Mouse (Mus musculus): ENCODE measurements around the gene Mtcl1. TPM values are rescaled to one million over a fixed set of nuclear protein-coding genes. Genes with fewer than 3 reads are reported as not detected.
"Not testable (repeated sequence)": the region's sequence is repeated elsewhere in the genome, so short reads cannot be mapped to it uniquely, and the experiment has no call there.

The Mtcl1 gene
- polyA plus RNA-seq, 1 experiment from 2014 or later = 26.4 TPM

DNA sequence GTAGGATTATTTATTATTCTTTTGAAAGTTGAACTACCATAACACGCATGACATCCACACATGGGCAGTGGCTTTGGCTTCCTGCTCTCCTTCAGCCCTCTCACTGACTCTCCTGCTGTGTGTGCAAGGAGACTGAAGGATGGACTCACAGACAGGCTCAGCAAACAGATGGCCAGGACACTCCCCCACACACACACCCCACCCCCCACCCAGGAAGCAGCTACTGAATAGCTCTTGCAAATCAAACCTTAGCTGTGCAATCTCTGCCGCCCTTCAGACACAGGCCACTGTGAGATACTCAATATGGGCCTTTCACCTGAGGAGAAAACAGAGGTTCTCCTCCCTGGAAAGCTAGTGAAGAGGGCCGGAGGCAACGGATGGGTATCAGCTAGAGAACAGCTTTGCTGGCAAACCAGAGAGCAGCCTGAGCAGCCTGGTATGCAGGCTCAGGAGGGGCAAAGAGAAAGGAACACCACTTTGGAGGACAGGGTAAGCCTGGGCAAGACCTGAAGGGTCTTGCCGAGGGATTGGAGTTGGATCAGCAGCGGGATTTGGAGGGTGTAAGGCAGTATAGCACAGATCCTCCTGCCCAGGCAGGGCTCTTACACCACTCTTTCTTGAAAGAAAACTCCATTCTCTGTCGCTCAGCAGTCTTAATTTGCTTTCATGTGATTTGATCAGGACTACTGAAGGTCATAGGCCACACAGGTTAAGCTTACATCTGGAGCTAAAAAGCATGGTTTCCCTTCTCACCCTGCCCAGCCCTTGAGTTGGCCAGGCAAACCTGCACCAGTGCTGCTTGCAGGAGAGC is 3.1 kb downstream of the Mtcl1 start:
- H3K4me3 ChIP-seq = peak overlapping the region; percentile 92
- no peaks in the 10 kb centered on the region for H3K36me3 ChIP-seq
- H3K4me1 ChIP-seq (replicated peaks) = peaks cover 76% of the 10 kb centered on the region
- WGBS = 20% methylated on average over 7 of the region's 7 CpGs
- peak overlapping the region; percentile 72 for H3K27ac ChIP-seq (replicated peaks)
- peak overlapping the region; percentile 91 for H3K4me2 ChIP-seq
- peak overlapping the region; percentile 99 for H3K9ac ChIP-seq
- no peak for ATAC-seq (ENCODE audit: low read depth)
- no peaks in the 10 kb centered on the region for H3K9me3 ChIP-seq
- H3K27me3 ChIP-seq = peaks cover 6% of the 10 kb centered on the region; the same call in 1 of the 2 replicates

DNA sequence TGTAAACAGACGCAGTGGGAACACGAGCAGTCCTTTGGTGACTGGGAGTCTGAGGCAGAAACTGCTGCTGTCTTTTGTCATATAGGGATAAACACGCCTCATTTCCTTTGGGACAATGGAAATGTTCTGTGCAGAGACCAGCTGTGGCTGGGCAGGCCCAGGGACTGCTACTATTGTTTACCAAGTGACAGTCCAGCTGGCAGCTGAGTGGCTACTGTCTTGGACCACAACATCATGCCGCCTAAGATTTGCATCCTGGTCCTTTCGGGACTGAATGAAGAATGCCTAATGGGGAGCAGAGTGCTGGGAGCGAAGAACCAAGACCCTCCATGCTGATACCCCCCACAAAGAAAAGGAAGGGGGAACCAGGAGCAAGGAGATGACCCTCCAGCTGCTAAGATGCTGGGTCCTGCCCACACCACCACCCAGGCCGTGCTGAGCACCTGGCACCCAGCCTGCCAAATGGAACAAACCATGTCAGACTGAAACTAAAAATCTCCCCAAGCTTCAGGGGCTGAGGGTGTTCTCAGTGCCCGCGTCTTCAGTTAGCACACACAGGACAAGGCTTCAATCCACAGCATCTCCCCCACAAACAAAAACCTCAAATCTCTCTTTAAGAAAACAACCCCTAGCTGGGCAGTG is 5.4 kb downstream of the Mtcl1 start:
- peak overlapping the region; percentile 41 for H3K9ac ChIP-seq
- no peaks in the 10 kb centered on the region for H3K9me3 ChIP-seq
- peak overlapping the region; percentile 91 for H3K4me2 ChIP-seq
- peak; percentile 43; the same call in 1 of the 2 replicates for ATAC-seq (ENCODE audit: low read depth)
- peak overlapping the region; percentile 84 for H3K27ac ChIP-seq (replicated peaks)
- no peaks in the 10 kb centered on the region for H3K27me3 ChIP-seq
- 0 out of 2 replicates have a peak overlapping the region, but pooled peaks have one; percentile 1 for H3K4me3 ChIP-seq
- H3K36me3 ChIP-seq = no peaks in the 10 kb centered on the region
- 24% methylated on average over 9 of the region's 9 CpGs for WGBS
- peaks cover 78% of the 10 kb centered on the region for H3K4me1 ChIP-seq (replicated peaks)

DNA sequence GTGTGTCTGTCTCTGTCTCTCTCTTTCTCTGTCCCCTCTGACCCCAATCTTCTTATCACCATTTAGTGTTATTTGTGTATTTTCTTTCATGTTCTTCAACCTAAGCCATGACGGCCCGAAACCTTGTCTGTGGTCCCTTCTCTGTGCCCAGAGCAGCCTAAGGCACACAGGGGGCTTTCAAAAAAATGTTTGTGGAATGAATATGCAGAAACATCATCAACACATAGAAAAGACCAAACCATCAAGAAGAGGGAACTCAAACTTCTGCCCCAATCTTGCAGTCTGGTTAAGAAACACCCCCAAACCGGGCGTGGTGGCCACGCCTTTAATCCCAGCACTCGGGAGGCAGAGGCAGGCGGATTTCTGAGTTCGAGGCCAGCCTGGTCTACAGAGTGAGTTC is 9.7 kb downstream of the Mtcl1 start:
- 82% methylated on average over 8 of the region's 8 CpGs for WGBS
- H3K27ac ChIP-seq (replicated peaks) = no peak overlapping the region
- no peak for ATAC-seq (ENCODE audit: low read depth)

DNA sequence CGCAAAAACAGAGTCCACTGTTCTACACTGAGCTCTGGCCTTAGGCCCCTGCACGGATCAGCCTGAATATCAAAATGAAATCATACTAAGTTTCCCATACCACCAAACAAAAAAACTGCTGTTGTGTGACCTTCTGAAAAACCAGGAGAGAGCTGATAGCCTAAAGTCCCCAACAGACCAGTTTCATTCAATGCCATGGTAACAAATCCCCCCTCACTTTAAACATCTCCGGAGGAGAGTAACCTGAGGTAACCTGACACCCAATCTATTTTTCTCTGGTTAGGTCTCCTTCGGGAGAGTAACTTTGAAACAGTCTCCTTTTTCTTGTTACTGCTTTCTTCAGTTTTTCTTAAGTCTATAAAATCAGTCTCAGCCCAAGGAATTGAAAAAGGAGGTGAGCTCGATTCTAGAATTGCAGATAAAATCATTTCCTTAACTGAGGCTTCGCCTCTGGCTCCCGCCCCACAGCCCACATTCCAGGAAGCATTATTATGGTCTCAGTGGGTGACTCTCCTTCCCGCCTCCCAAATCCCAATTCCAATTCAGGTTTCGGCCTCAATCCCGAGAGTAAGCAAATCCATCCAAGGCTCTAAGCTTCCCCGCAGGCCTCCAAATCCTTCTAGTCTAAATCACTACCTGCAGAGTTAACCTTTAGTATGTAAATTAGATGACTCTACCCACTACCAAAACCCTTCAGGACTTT is 10.3 kb downstream of the Mtcl1 start:
- ATAC-seq (ENCODE audit: low read depth) = no peak
- Histone ChIP-seq H3K9me3 (no peaks in the 10 kb centered on the region), H3K36me3 (peaks cover 20% of the 10 kb centered on the region), H3K27me3 (no peaks in the 10 kb centered on the region), H3K4me2 (no peak overlapping the region), H3K9ac (no peak overlapping the region), H3K27ac (replicated peaks) (no peak overlapping the region), H3K4me3 (no peak overlapping the region), H3K4me1 (replicated peaks) (peaks cover 69% of the 10 kb centered on the region)
- 16% methylated on average over 11 of the region's 11 CpGs for WGBS

More for the DNA sequence above, 9.7 kb downstream of the Mtcl1 start:
- Histone ChIP-seq H3K9ac (no peak overlapping the region), H3K9me3 (no peaks in the 10 kb centered on the region), H3K27me3 (no peaks in the 10 kb centered on the region), H3K4me2 (no peak overlapping the region), H3K36me3 (peaks cover 15% of the 10 kb centered on the region), H3K4me3 (no peak overlapping the region), H3K4me1 (replicated peaks) (peaks cover 69% of the 10 kb centered on the region)

DNA sequence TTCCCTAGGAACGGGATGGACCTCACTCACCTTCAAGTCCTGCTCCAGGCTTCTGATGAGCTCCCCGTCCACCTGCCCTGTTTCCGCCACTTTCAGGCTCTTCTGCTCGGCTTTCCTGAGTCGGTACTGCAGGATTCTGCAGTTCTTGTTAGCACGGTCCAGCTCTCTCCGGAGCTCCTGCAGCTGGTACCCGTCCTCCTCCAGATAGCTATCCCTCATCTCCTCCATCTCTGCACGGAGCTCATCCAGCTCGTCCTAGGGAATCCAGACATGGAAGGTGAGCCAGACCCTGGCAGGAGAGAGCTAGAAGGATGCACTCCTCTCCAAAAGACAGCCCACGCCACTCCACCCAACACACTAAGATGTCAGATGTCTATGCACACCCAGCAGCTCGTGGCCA is 11.4 kb downstream of the Mtcl1 start:
- 78% methylated on average over 12 of the region's 12 CpGs for WGBS
- Histone ChIP-seq H3K27me3 (no peaks in the 10 kb centered on the region), H3K4me1 (replicated peaks) (peaks cover 66% of the 10 kb centered on the region), H3K9ac (no peak overlapping the region), H3K4me2 (no peak overlapping the region), H3K27ac (replicated peaks) (no peak overlapping the region), H3K36me3 (peaks cover 20% of the 10 kb centered on the region), H3K9me3 (no peaks in the 10 kb centered on the region), H3K4me3 (no peak overlapping the region)
- ATAC-seq (ENCODE audit: low read depth) = no peak

DNA sequence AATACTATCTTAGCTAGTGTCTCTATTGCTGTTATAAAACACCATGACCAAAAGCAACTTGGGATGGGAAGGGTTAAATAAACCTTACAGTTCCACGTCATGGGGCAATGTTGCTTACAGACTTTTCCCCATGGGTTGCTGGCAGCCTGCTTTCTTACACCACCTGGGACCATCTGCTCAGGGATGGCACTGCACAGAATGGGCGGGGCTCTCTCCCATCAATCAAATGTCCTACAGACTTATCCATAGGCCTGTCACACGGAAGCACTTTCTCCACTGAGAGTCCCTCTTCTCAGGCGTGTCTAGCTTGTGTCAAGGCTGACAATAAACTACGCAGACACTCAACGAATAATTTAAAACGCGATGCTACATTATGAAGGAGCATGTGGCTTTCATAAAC is 12.7 kb downstream of the Mtcl1 start:
- no peak overlapping the region for H3K9ac ChIP-seq
- ATAC-seq (ENCODE audit: low read depth) = peak; percentile 69; the same call in 1 of the 2 replicates
- peak overlapping the region; percentile 23; the same call in 1 of the 2 replicates for H3K27ac ChIP-seq (replicated peaks)
- 38% methylated on average over 8 of the region's 8 CpGs for WGBS
- no peaks in the 10 kb centered on the region for H3K9me3 ChIP-seq
- no peak overlapping the region for H3K4me2 ChIP-seq
- no peaks in the 10 kb centered on the region for H3K27me3 ChIP-seq
- H3K4me3 ChIP-seq = no peak overlapping the region
- H3K36me3 ChIP-seq = peaks cover 20% of the 10 kb centered on the region
- H3K4me1 ChIP-seq (replicated peaks) = peaks cover 65% of the 10 kb centered on the region

DNA sequence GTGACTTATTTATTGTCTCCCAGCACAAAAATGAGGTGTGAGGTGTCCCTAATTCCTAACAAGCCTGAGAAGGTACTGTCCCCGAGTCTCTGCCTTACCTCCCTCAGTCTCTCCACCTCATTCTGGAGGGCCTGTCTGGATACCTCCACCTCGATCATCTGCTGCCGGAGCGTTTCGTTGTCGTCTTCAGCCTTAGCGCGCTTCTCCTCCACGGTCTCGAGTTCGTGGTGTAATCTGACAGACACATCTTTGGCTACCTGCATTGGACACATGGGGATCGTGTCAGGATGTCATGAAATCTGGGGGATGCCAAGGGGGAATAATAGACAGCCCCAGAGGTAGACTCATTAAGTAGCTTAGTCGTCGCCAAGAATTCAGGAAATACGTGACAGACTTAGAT is 13.6 kb downstream of the Mtcl1 start:
- no peak overlapping the region for H3K4me3 ChIP-seq
- no peak overlapping the region for H3K27ac ChIP-seq (replicated peaks)
- H3K27me3 ChIP-seq = no peaks in the 10 kb centered on the region
- no peak overlapping the region for H3K4me2 ChIP-seq
- H3K36me3 ChIP-seq = peaks cover 22% of the 10 kb centered on the region
- no peak overlapping the region for H3K9ac ChIP-seq
- 82% methylated on average over 15 of the region's 15 CpGs for WGBS
- no peaks in the 10 kb centered on the region for H3K9me3 ChIP-seq
- no peak for ATAC-seq (ENCODE audit: low read depth)
- peaks cover 59% of the 10 kb centered on the region for H3K4me1 ChIP-seq (replicated peaks)

DNA sequence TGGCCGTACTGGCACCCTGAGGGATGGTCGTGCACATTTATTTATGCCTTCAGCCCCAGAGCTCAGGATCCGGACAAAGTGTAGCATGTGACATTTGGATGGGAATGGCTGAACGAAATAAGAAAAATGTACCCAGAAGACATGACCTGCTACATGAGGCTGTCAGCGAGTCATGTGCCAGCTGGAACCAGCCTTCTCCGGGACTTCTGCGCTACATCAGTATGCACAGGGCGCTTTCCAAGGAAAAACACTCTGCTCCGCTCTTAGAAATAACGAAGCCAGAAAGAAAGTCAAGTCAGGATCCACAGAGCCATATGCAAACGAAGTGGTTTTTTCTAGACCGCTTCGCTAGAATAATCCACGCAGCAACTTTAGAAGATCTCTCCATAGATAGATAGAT is 14.5 kb downstream of the Mtcl1 start:
- H3K27me3 ChIP-seq = no peaks in the 10 kb centered on the region
- H3K4me1 ChIP-seq (replicated peaks) = peaks cover 53% of the 10 kb centered on the region
- H3K36me3 ChIP-seq = peaks cover 25% of the 10 kb centered on the region
- ATAC-seq (ENCODE audit: low read depth) = no peak
- H3K9ac ChIP-seq = peak overlapping the region; percentile 34; the same call in 1 of the 2 replicates
- 82% methylated on average over 14 of the region's 14 CpGs for WGBS
- H3K9me3 ChIP-seq = no peaks in the 10 kb centered on the region
- no peak overlapping the region for H3K4me2 ChIP-seq
- no peak overlapping the region for H3K4me3 ChIP-seq
- 0 out of 2 replicates have a peak overlapping the region, but pooled peaks have one; percentile 23 for H3K27ac ChIP-seq (replicated peaks)

DNA sequence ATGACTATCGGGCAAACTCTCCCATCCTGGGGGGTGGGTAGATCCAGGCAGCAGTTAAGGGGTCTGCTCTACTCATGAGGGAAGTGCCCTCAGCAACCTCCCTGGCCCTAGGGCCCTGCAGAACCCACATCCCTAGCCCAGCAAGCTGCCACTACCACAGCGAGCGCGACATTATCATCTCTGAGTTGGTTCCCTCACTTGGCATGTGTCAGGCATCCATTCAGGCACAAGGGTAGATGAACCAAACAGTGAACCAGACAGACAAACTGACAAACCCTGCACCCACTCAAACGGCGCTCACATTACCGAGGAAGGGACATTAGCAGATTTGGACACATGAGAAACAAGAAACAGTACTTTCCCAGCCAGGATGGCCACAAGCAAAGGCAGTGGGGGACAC is 15.0 kb downstream of the Mtcl1 start:
- ATAC-seq (ENCODE audit: low read depth) = no peak
- Histone ChIP-seq H3K4me1 (replicated peaks) (peaks cover 49% of the 10 kb centered on the region), H3K9me3 (no peaks in the 10 kb centered on the region)

DNA sequence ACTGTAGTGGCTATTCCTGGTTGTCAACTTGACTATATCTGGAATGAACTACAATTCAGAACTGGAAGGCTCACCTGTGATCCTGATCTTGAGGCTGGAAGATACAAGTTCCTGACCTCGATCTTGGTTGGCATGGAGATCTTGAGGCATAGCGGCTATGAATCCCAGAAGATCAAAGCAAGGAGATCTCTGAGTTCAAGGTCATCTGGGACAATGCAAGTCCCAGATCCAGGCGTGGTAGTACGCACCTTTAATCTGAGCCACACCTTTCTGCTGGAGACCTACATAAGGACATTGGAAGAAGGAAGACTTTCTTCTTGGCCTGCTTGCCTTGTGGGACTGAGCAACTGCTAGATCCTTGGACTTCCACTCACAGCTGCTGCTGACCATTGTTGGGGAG is 24.9 kb downstream of the Mtcl1 start:
- peaks cover 27% of the 10 kb centered on the region for H3K36me3 ChIP-seq
- H3K4me3 ChIP-seq; ATAC-seq (ENCODE audit: low read depth); H3K9me3 ChIP-seq; H3K9ac ChIP-seq; H3K4me1 ChIP-seq (replicated peaks); H3K27ac ChIP-seq (replicated peaks); H3K4me2 ChIP-seq: not testable (repeated sequence)
- H3K27me3 ChIP-seq = peaks cover 19% of the 10 kb centered on the region
- whole genome bisulfite sequencing = 96% methylated on average over 4 of the region's 4 CpGs

More for the DNA sequence above, 15.0 kb downstream of the Mtcl1 start:
- Histone ChIP-seq H3K4me3 (no peak overlapping the region), H3K9ac (peak overlapping the region; percentile 34; the same call in 1 of the 2 replicates), H3K27me3 (no peaks in the 10 kb centered on the region), H3K36me3 (peaks cover 25% of the 10 kb centered on the region), H3K4me2 (no peak overlapping the region), H3K27ac (replicated peaks) (0 out of 2 replicates have a peak overlapping the region, but pooled peaks have one; percentile 23)
- WGBS = 90% methylated on average over 7 of the region's 7 CpGs

DNA sequence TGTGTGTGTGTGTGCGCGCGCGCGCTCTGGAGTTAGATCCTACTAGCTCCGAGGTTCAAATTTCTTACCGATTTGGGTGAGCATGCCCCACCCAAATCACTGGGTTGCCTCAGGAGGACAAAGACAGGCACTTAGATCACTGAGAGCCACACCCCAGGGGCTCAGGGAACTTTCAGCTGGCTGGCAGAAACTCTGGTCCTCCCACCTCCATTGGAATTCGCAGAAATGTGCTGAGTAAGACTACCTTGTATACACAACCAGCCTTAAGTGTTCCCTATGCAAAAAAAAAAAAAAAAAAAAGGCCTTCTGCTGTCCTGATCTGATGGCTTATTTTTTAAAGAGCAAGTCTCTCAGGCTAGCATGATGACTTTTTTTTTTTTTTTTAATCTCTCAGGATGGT is 30.1 kb downstream of the Mtcl1 start:
- H3K27ac ChIP-seq (replicated peaks) = no peak overlapping the region
- H3K9me3 ChIP-seq = no peaks in the 10 kb centered on the region
- WGBS = 59% methylated on average over 8 of the region's 8 CpGs
- H3K4me3 ChIP-seq = no peak overlapping the region
- H3K9ac ChIP-seq = no peak overlapping the region
- no peak overlapping the region for H3K4me2 ChIP-seq
- peaks cover 40% of the 10 kb centered on the region for H3K4me1 ChIP-seq (replicated peaks)
- H3K27me3 ChIP-seq = peaks cover 33% of the 10 kb centered on the region
- no peak for ATAC-seq (ENCODE audit: low read depth)
- H3K36me3 ChIP-seq = peaks cover 13% of the 10 kb centered on the region

DNA sequence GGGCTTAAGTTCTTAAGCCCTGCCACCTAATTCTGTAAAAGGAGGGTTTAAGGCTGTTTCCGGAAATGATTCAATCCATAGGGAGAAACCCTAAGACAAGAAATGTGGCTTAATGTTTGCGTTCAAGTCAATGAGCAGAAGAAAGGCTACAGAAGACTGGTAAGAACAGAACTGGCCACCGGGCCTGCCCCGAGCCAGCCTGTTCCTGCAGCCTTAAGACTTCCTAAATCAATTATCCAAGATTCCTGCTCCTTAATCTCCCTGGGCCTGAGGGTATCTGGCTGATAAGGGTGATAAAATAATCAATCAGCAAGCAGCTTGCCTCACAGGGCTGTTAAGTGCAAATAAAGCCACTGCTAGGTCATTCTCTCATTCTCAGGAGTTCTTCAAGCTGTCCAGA is 31.8 kb downstream of the Mtcl1 start:
- Histone ChIP-seq H3K9me3 (no peaks in the 10 kb centered on the region), H3K4me1 (replicated peaks) (peaks cover 46% of the 10 kb centered on the region), H3K4me2 (peak overlapping the region; percentile 51), H3K9ac (peak overlapping the region; percentile 52; the same call in 1 of the 2 replicates), H3K27ac (replicated peaks) (peak overlapping the region; percentile 83), H3K36me3 (no peaks in the 10 kb centered on the region), H3K4me3 (no peak overlapping the region; the same call in 1 of the 2 replicates), H3K27me3 (peaks cover 36% of the 10 kb centered on the region)
- WGBS = 22% methylated on average over 4 of the region's 4 CpGs
- no peak for ATAC-seq (ENCODE audit: low read depth)
